Mouse (Mus musculus) kidney, adult 2 months (tissue): ENCODE measurements around the gene Abcg3.

Source experiments
- CTCF ChIP-seq: fragments of 200-500 bp; conservative IDR thresholded peaks from 2 replicates; pipeline ENCODE4 v1.5.1; 2011; ENCODE audit warnings: low read depth, mild to moderate bottlenecking, control low read depth, low read length, moderate library complexity, mixed read lengths; ENCODE audit not compliant: insufficient read depth, insufficient read length
- POLR2A ChIP-seq: fragments of 200-500 bp; IDR thresholded peaks from one replicate; pipeline ENCODE4 v1.6.1; 2011; ENCODE audit warnings: low read depth, low read length, control low read depth

- TF ChIP-seq POLR2A, result no peak
- no peak for TF ChIP-seq CTCF
Measured at GRCm38 (mm10) chr5:105010376-105010775, 27.9 kb upstream of the Abcg3 start.
